Mouse (Mus musculus): ENCODE results near the gene Vmn1r1.

DNA sequence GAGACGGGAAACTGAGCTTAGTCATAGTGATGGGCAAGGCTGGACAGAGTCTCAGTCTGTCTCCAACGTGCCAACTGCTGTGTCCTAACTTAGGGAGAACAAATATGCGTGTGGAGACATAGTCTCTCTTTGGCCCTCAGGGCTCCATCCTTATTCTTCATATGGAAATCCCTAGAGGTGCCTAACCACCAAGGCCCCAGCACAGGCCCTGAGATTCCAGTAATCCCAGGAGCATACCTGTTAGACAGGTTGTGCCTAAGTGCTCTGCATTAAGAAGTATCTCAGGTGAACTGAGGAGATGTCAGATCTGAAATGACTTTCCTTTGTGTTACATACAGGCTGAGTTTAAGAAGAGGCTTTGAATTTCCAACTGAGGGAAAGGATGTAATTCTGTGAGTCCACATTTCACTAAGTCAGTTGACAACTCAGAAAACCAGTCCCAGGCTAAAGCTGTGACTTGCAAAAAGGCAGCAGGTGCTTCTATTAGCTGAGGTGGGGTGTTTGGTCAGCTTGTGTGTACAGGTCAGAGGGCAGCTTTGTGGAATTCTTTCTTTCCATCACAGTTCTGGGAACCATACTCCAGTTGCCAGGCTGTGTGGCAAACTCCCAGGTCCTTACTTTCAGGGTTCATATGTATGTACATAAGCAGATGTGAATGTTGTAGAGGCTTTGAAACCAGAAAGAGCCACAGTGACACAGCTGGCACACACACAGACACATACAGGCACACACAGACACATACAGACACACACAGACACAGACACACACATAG is 25.6 kb upstream of the Vmn1r1 start:
- TF ChIP-seq CTCF (IDR thresholded peaks at IDR 0.05; ENCODE audit: low read depth, low read length) (no peak), GATA1 (IDR thresholded peaks at IDR 0.05; ENCODE audit: borderline replicate concordance, low read length) (no peak), TAL1 (conservative IDR thresholded peaks at IDR 0.05; ENCODE audit: low read depth, low read length) (no peak), POLR2AphosphoS5 (IDR thresholded peaks at IDR 0.05; ENCODE audit: insufficient replicate concordance, low read depth, low read length) (no peak), GATA2 (IDR thresholded peaks at IDR 0.05; ENCODE audit: borderline replicate concordance, low read depth, low read length) (no peak)
